Mouse (Mus musculus) gastrocnemius, postnatal 14 days (tissue): ENCODE measurements around the gene Ccdc191. TPM values are rescaled to one million over a fixed set of nuclear protein-coding genes. Genes with fewer than 3 reads are reported as not detected.

Experiments
- DNase-seq: peaks from one replicate; pipeline ENCODE4 v3.0.0; 2021; ENCODE audit warnings: mixed read lengths
- intact Hi-C: fragments of 180-260 bp; cut with DNase I; formaldehyde crosslinking; loops from one replicate; pipeline ENCODE4 v1.15.1; 2025; ENCODE audit warnings: low total_unique reads
- microRNA-seq, 2 experiments: library from miRNA; unstranded; fragments of <30 nt; microRNA quantifications; one replicate each; pipeline ENCODE4 v1.2.0; 2021
- total RNA-seq, 2 experiments: library from RNA; stranded (reverse); gene quantifications; 2 replicates each; pipeline ENCODE4 v1.2.3; 2021

Ccdc191 gene
- total RNA-seq, 2 experiments from 2014 or later: 0.92 to 2.2 TPM

DNA sequence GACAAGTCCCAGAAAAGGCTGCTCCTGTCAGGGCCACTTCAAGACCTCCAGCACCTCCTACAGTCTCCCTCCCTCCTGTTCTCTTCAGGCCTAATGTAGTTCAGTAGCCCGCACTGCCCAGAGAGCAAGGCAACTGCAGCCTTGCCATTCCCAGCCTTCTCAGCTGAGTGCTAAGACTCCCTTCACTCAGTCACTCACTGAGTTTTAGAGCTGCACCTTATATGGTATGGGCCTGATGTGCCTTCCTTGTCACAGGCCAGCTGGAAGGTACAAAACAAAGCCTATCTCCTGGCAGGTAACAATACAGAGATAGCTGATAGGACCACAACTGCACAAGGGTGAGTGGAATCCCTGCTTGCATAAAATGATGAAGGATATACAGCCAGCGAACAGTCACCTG, 82.8 kb downstream of the Ccdc191 start:
- no peak for DNase-seq
- intact Hi-C loops: no loop called here

DNA sequence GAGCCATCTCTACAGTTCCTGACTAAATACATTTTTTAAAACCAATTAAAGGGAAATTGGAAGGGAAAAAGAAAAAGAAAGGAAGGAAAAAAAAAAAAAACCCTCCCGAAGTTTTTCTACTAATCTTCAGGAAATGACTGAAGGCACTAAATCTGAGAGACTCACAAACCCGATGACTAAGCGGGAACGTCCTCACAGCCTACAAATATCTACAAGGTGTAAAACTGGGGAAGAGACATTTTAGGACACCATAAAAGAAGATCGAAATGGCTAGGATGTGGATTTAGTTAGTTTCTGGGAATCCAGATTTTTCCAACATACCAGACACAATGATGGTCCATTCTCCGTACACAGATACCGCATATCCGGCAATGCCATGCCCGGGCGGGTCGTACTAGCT, 83.5 kb downstream of the Ccdc191 start:
- intact Hi-C loops: no loop called here
- no peak for DNase-seq

DNA sequence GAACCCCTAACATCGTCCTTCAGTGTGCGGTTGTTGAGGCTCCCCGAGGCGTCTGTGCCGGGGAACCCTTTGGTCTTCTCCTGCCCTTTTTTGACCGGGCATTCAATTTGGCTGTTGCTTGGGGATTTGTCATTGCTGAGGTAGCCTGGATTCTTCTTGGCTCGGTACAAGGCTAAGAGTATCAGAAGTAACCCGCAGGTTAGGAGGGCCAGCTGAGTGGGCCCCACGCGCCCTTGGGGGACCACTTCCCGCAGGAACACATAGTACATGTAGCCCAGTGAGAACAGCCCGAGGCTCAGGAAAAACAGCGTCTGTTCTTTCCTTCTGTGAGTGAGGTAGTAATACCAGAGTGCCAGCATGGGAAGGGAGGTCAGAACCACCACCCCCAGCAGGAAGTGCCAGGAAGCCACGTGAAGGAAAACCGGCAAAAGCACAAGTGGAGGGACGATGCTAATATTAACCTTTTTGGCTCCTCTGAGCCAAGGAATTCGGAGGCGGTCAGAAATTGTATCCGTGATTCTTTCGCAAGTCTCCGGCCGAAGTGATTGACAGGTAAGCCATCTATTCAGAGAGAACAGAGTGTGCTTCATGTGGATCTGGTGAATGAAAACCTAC, 84.1 kb downstream of the Ccdc191 start:
- intact Hi-C loops: no loop called here
- no peak for DNase-seq

DNA sequence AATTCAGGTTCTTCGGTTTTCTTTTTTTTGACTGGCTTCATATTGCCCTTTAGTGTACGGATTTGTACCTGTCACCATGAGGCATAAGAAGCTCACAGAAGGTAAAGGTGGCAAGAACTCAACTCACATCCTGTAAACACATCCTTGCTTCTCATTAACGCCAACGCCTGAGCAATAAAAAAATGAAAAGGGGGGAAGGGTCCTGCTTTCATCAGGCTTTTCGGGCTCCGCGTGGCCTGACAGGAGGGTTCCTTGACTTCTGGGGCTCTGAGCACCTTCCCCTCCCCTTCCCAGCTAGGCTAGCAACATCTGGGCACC, 89.4 kb downstream of the Ccdc191 start:
- intact Hi-C loops: no loop called here

DNA sequence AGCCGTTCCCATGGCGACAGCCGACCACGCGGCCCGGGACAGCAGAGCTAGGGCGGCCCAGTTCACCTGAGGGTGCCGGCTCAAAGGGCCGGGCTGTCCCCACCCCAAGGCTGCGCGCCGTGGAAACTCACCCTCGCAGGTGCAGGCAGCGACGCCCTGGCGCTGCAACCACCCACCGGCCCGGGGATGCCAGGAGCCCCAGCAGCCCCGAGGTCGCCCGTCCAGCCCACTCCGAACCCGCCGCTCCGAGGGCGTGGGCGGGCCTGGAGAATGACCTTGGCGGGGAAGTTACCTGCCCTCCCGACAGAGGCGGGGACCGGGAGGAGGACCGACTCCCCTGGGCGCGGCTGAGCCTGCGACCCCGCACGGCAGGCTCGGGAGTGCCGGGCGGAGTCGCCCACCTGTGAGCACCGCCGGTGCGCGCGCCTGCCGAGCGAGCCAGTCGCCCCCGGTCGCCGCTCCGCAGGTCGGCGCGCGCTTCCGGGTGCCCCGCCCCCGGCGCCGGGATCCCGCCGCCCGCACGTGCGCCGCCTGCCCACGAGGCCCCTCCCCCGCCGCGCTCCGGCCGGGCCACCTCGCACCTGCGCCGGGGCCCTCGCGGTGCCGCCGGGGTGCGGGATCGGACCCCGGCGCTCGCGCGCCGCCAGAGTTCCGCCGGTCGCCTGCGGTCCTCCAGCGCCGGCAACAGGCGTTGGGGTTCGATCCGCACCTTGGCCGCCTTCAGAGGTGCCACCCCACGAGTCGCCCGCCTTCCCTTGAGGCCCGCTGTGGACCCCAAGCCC, 89.9 kb downstream of the Ccdc191 start, which contains the start of gene Zdhhc23:
Gene Zdhhc23 (minus strand): TSS at position 464 of the 782 bp plus-strand sequence.
- peak; percentile 17 for DNase-seq
- intact Hi-C loops: no loop called here

More for the DNA sequence above, 89.4 kb downstream of the Ccdc191 start:
- no peak for DNase-seq

- DNase-seq: no peak
- intact Hi-C loops: no loop called here
Observed at GRCm38 (mm10) chr16:43980110-43980609, 90.6 kb downstream of the Ccdc191 start.

GRCm38 (mm10) chr16:43986299-43986698, 96.7 kb downstream of the Ccdc191 start:
- no peak for DNase-seq
- intact Hi-C loops: no loop called here

GRCm38 (mm10) chr16:43994623-43995022, 105.0 kb downstream of the Ccdc191 start:
- intact Hi-C loops: no loop called here
- DNase-seq: no peak

DNA sequence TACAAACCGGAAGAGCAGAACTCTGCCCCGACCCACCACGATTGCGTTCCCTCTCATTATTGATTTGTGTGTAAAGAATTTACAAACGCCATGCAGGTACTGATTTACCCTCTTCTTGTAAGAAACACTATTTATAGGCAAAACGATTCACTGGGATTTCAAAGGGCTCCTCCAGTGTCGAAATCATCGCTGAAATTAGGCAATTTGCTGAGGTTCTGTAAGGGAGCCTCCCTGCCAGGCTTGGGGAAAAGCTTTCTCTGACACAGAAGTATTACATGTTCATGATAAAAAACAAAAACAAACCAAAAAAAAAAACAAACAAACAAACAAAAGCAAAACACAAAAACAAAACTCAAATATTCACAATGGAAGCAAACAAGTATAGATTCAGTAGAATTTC, 109.5 kb downstream of the Ccdc191 start:
- intact Hi-C loops: no loop called here

DNA sequence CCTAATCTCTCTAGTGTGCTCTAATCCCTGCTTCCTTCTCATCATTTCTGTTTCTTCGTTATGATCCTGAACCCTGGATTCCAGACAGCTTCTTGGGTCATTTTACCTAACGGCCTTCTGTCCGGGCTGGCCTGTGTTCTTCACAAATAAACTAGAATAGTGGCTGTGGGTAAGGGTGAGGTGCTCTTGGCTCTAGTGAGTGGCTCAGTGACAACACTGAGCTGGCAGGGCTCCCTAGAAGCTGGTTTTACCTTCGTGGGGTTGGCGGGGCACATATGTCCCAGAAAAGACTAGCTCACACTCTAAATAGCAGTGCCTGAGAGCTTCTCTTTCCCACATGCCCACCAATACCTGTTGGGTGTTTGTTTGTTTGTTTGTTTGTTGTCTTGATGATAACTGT, 109.9 kb downstream of the Ccdc191 start:
- DNase-seq: no peak
- intact Hi-C loops: no loop called here

More for the DNA sequence above, 109.5 kb downstream of the Ccdc191 start:
- no peak for DNase-seq

GRCm38 (mm10) chr16:44002086-44002485, 112.5 kb downstream of the Ccdc191 start:
- intact Hi-C loops: no loop called here
- DNase-seq: no peak

DNA sequence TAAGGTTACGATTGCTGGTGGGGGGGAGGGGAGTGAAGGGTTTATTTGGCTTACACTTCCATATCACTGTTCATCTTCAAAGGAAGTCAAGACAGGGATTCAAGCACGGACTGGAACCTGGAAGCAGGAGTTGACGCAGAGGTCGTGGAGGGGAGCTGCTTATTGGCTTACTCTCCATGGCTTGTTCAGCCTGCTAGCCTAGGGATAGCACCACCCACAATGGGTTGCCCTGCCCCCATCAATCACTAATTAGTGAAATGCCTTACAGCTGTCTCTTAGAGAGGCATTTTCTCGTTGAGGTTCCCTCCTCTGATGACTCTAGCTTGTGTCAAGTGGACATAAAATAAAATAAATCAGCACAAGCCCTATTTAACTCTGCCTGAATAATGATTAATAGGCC, 121.4 kb downstream of the Ccdc191 start:
- intact Hi-C loops: no loop called here
- DNase-seq: no peak

Small RNA genes within 50 kb of the gene (microRNA-seq; reads per million reads assigned to microRNA genes)
- 0 reads per million in 2 experiments for gene Mir3470b

Other genes starting within 250 kb of the Ccdc191 start
- not detected for gene Tigit, start 225.7 kb upstream of the Ccdc191 start, total RNA-seq
- not detected for gene Drd3, start 135.8 kb upstream of the Ccdc191 start, total RNA-seq
- 1 to 10 TPM; 7.4 to 9.5 TPM for gene Qtrt2, start 37.0 kb downstream of the Ccdc191 start, total RNA-seq
- 1 to 10 TPM; 1.6 to 6.0 TPM for gene Zdhhc23, start 90.0 kb downstream of the Ccdc191 start, total RNA-seq
- 1 to 10 TPM in 1 of 2 experiments, under 1 TPM in 1; 0.68 to 1.1 TPM for gene Gramd1c, start 173.5 kb downstream of the Ccdc191 start, total RNA-seq
- gene Atp6v1a, start 249.9 kb downstream of the Ccdc191 start, total RNA-seq: 10 to 100 TPM; 27.0 to 31.6 TPM